Mouse (Mus musculus) myocyte (in vitro differentiated cells): ENCODE measurements around the gene Fam171b. TPM values are rescaled to one million over a fixed set of nuclear protein-coding genes. Genes with fewer than 3 reads are reported as not detected.

Experiments used
- H3K27me3 ChIP-seq: one replicate; pipeline ENCODE4 v1.6.1; 2011; ENCODE audit not compliant: control insufficient read depth, insufficient read depth, insufficient read length
- H3K36me3 ChIP-seq: one replicate; pipeline ENCODE4 v1.6.1; 2011; ENCODE audit not compliant: control insufficient read depth, insufficient read depth
- H3K4me2 ChIP-seq: one replicate; pipeline ENCODE4 v1.6.1; 2011; ENCODE audit warnings: low read depth, control low read depth
- H3K4me3 ChIP-seq: one replicate; pipeline ENCODE4 v1.5.1; 2011; ENCODE audit warnings: mild to moderate bottlenecking, control low read depth, moderate library complexity
- H3K79me2 ChIP-seq: one replicate; pipeline ENCODE4 v1.6.1; 2011; ENCODE audit not compliant: control insufficient read depth, insufficient read depth
- H3ac ChIP-seq: one replicate; pipeline ENCODE4 v1.6.1; 2011; ENCODE audit not compliant: control insufficient read depth, insufficient read length
- CEBPB ChIP-seq: IDR thresholded peaks from 2 replicates; pipeline ENCODE4 v1.6.1; 2011; ENCODE audit warnings: mild to moderate bottlenecking, moderate library complexity; ENCODE audit not compliant: poor library complexity, insufficient read depth, severe bottlenecking
- E2F4 ChIP-seq: IDR thresholded peaks from one replicate; pipeline ENCODE4 v1.6.1; 2011; ENCODE audit warnings: mild to moderate bottlenecking, control low read depth, moderate library complexity; ENCODE audit not compliant: insufficient read depth
- MAX ChIP-seq: IDR thresholded peaks from one replicate; pipeline ENCODE4 v1.6.1; 2011; ENCODE audit warnings: low read depth, mild to moderate bottlenecking, control low read depth
- MYOD1 ChIP-seq, 3 experiments: IDR thresholded peaks; one replicate each; pipeline ENCODE4 v1.6.1; 2011; ENCODE audit warnings: control low read depth in 2 of 3, low read depth in 2 of 3, mild to moderate bottlenecking in 2 of 3, moderate library complexity in 1 of 3; ENCODE audit not compliant: insufficient read length in 2 of 3, control insufficient read depth in 1 of 3
- MYOG ChIP-seq, 3 experiments: IDR thresholded peaks; one replicate each; pipeline ENCODE4 v1.6.1; 2011; ENCODE audit warnings: control low read depth in 2 of 3, low read depth in 2 of 3, mild to moderate bottlenecking in 2 of 3; ENCODE audit not compliant: insufficient read length in 2 of 3, control insufficient read depth in 1 of 3, insufficient read depth in 1 of 3
- POLR2A ChIP-seq: IDR thresholded peaks from one replicate; pipeline ENCODE4 v1.6.1; 2011; ENCODE audit warnings: low read depth, mild to moderate bottlenecking, control low read depth, moderate library complexity; ENCODE audit not compliant: insufficient read length
- POLR2AphosphoS2 ChIP-seq: IDR thresholded peaks from one replicate; pipeline ENCODE4 v1.6.1; 2011; ENCODE audit warnings: low read depth, control low read depth; ENCODE audit not compliant: insufficient read length
- REST ChIP-seq: IDR thresholded peaks from one replicate; pipeline ENCODE4 v1.6.1; 2011; ENCODE audit warnings: mild to moderate bottlenecking, control low read depth, moderate library complexity; ENCODE audit not compliant: insufficient read depth, insufficient read length
- SRF ChIP-seq: IDR thresholded peaks from one replicate; pipeline ENCODE4 v1.6.1; 2011; ENCODE audit warnings: low read depth; ENCODE audit not compliant: control insufficient read depth, insufficient read length
- TCF12 ChIP-seq: IDR thresholded peaks from one replicate; pipeline ENCODE4 v1.6.1; 2011; ENCODE audit warnings: mild to moderate bottlenecking, control low read depth; ENCODE audit not compliant: poor library complexity, insufficient read depth, severe bottlenecking
- TCF3 ChIP-seq: IDR thresholded peaks from one replicate; pipeline ENCODE4 v1.6.1; 2011; ENCODE audit warnings: low read depth, control low read depth; ENCODE audit not compliant: insufficient read length
- USF1 ChIP-seq: IDR thresholded peaks from one replicate; pipeline ENCODE4 v1.6.1; 2011; ENCODE audit warnings: low read depth, mild to moderate bottlenecking, control low read depth, moderate library complexity
- polyA plus RNA-seq: library from polyadenylated mRNA; unstranded; fragments of >200 nt; fragmentation: generic; extraction: Trizol; gene quantifications from one replicate; pipeline ENCODE4 v1.2.1, GENCODE M21; 2012; ENCODE audit warnings: missing spikeins

Fam171b gene
- polyA plus RNA-seq, 1 experiment: 1.7 TPM

DNA sequence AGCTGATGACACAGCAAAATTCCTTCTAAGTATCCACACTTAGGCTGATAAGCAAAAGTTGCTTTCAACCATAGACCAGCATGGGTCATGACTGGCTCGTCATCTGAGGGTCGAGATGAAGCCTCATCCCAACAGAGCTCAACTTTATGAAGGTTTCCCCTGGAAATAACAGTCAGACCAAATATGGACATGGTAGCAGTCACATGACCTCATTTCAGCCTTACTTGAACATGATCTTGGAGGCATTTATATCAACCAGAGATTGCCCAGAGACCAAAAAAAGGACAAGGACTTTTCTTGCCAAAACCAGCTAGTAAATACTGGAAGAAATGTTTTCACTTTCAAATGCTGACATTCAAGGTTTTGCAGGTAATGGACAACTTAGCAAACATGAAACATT lies 81.3 kb downstream of the Fam171b start:
- Histone ChIP-seq H3K79me2 (no peaks in the 10 kb centered on the region), H3ac (no peak overlapping the region), H3K4me3 (no peak overlapping the region), H3K27me3 (no peaks in the 10 kb centered on the region), H3K36me3 (no peaks in the 10 kb centered on the region), H3K4me2 (no peak overlapping the region)
- TF ChIP-seq MYOG (IDR thresholded peaks at IDR 0.05; ENCODE audit: control insufficient read depth in 1 of 3, insufficient read depth in 1 of 3, insufficient read length in 2 of 3, low read depth in 2 of 3) (no peak), USF1 (peak; percentile 25)

DNA sequence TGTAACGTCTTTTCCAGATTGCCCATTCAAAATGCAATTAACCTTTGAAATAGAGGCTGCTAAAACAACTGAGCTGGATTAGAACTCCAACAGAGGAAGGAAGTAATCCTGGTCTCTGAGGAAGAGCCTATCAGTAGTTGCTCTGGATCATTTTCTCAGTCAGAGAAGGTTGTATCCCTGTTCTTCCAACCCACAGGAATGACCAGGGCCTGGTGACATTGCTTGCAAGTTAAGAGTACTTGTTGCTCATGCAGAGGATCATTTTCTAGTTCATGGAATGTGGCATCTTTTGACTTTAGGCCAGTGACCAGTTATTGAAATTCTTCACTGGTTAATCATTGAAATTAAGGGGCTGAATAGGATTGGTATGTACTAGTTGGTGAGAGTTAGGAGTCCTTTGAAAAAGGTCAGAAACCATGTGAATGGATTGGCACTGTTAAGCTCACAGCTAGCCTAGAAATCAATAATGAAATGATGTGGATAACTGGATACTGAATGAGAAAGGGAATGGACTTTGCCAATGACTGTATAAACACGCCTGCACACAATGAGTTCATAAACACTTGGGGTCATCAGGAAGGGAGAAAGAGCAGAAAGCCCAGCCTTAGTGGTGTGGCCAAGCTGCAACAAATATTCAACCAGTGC lies 89.6 kb downstream of the Fam171b start:
- Histone ChIP-seq H3K79me2 (no peaks in the 10 kb centered on the region), H3ac (no peak overlapping the region), H3K4me2 (no peak overlapping the region), H3K27me3 (no peaks in the 10 kb centered on the region), H3K4me3 (no peak overlapping the region), H3K36me3 (no peaks in the 10 kb centered on the region)
- TF ChIP-seq REST (no peak), POLR2A (no peak), POLR2AphosphoS2 (no peak), USF1 (no peak), MYOG (IDR thresholded peaks at IDR 0.05; ENCODE audit: control insufficient read depth in 1 of 3, insufficient read depth in 1 of 3, insufficient read length in 2 of 3, low read depth in 2 of 3) (no peak), MAX (no peak), SRF (no peak), TCF3 (no peak), MYOD1 (IDR thresholded peaks at IDR 0.05; ENCODE audit: control insufficient read depth in 1 of 3, insufficient read length in 2 of 3, low read depth in 2 of 3) (no peak), TCF12 (no peak), CEBPB (no peak), E2F4 (no peak)

DNA sequence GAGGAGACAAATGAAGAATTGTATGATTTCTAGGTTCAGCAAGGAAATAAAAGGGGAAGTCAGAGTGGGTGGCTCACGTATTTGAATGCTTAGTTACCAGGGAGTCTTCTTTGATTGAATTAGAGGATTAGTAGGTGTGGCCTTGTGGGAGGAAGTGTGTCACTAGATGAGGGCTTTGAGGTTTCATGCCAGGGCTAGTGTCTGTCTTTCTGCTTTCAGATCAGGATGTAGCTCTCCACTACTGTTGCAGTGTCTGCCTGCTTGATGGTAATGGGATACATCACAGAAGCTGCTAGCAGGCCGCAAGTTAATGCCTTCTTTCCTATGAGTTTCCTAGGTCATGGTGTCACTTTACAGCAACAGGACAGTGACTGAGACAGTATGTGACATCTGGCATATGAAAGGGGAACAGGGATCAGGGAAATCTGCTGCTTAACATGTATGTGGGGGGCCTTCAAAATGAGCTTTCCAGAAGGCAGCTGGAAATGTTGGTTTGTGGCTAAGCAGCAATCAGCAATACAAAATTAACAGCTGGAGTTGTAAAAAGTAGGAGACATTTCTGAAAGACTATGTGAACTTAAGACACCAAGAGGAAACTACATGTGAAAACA lies 117.1 kb downstream of the Fam171b start:
- Histone ChIP-seq H3K36me3 (no peaks in the 10 kb centered on the region), H3K27me3 (no peaks in the 10 kb centered on the region), H3K79me2 (no peaks in the 10 kb centered on the region), H3ac (no peak overlapping the region), H3K4me2 (no peak overlapping the region), H3K4me3 (no peak overlapping the region)
- TF ChIP-seq MYOD1 (IDR thresholded peaks at IDR 0.05; ENCODE audit: control insufficient read depth in 1 of 3, insufficient read length in 2 of 3, low read depth in 2 of 3) (no peak), TCF3 (no peak), MYOG (IDR thresholded peaks at IDR 0.05; ENCODE audit: control insufficient read depth in 1 of 3, insufficient read depth in 1 of 3, insufficient read length in 2 of 3, low read depth in 2 of 3) (no peak), USF1 (no peak), POLR2A (no peak), SRF (no peak), REST (no peak), TCF12 (no peak), POLR2AphosphoS2 (no peak), E2F4 (no peak), CEBPB (no peak), MAX (no peak)

Other genes starting within 250 kb of the Fam171b start
- gene Zc3h15, start 168.2 kb upstream of the Fam171b start, polyA plus RNA-seq: 55.8 TPM
- gene Itgav, start 88.2 kb upstream of the Fam171b start, polyA plus RNA-seq: 26.2 TPM
- gene Zswim2, start 128.6 kb downstream of the Fam171b start, polyA plus RNA-seq: not detected
- not detected for gene Gm13698, start 143.1 kb downstream of the Fam171b start, polyA plus RNA-seq
- gene Gm13693, start 148.9 kb downstream of the Fam171b start, polyA plus RNA-seq: not detected
- gene Gm13695, start 154.7 kb downstream of the Fam171b start, polyA plus RNA-seq: not detected
- not detected for gene Gm13696, start 160.5 kb downstream of the Fam171b start, polyA plus RNA-seq
- gene Gm13694, start 166.3 kb downstream of the Fam171b start, polyA plus RNA-seq: not detected
- gene Gm13697, start 172.1 kb downstream of the Fam171b start, polyA plus RNA-seq: not detected
- not detected for gene Gm13691, start 177.9 kb downstream of the Fam171b start, polyA plus RNA-seq